Mouse (Mus musculus): ENCODE results near the gene Cfap43.

Cfap43 gene

DNA sequence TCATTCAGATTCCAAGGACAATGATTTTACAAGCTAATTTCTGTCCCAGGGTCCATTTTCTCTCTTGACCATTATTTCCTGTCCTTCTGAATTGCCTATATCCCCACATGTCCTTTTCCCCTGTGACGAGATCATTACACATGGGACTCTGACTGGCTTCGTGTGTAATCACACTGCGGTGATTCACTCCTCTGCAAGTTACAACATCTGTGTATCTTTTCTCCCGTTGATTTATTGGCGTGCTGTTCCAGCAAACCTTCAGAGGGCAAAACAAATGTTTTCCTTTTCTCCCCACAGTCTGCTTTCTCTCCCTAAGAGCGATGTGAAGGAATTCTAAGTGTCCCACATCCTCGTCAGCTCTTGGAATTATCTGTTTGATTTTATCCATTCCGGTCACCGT lies 219.3 kb downstream of the Cfap43 start:
- in situ Hi-C loops (cut with MboI; ENCODE audit: low pct_unique_long_range_greater_than_20kb in 1 of 2, low sequenced_read_pairs in 2 of 2, unreplicated experiment in 1 of 2), result no loop called here

DNA sequence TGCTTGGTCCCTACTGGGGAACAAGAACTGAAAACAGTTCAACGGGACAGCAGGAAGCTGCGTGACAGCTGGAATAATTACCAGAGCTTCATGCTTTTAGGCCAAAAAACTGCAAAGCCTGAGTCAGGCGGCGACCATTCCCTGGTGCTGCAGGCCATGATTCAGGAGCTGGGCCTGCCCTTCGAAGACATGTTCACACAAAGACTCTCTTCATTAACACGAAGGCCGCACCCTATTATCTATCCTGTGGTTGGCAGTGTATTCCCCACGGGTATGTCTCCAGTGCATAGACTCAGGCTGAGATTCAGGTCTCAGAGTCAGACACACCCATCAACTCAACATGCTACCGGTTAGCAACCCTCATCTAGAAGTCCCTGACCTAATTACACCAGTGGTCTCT lies 220.8 kb downstream of the Cfap43 start:
- in situ Hi-C loops (cut with MboI; ENCODE audit: low pct_unique_long_range_greater_than_20kb in 1 of 2, low sequenced_read_pairs in 2 of 2, unreplicated experiment in 1 of 2), result no loop called here

DNA sequence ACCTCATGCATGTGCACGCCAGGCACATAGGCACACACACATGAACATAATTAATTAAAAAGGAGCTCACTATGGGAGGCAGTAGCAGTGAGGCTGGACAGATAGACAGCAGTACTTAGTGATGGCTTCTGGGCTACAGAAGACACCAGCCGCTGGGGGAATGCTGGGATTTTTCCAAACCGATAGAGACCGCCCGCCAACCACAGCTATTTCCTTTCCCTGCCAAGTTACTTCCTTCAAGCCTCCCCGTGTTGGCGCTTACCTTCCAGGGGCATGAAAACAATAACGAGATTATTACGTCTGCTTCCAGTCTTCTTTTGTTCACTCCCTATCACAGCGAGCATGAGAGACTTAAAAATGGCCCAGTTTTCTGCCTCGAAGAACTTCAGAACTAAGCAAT lies 222.0 kb downstream of the Cfap43 start:
- in situ Hi-C loops (cut with MboI; ENCODE audit: low pct_unique_long_range_greater_than_20kb in 1 of 2, low sequenced_read_pairs in 2 of 2, unreplicated experiment in 1 of 2), result no loop called here

DNA sequence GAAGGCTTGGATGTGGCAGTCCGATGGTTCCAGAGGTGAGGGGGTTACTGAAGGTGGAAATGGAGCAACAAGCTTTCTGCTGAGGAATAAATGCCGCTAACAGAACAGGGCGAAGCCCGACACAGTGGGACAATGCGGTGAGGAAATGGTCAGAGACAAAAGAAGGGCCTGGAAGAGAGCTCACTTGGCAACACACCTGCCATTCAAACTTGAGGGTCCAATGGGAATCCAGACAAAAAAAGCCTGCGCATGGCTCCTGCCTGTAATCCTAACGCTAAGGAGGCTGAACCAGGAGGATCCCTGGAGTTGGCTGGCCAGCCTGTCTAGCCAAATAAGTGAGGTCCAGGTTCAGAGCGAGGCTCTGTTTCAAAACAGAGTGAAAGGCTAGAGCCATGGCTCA lies 222.7 kb downstream of the Cfap43 start:
- in situ Hi-C loops (cut with MboI; ENCODE audit: low pct_unique_long_range_greater_than_20kb in 1 of 2, low sequenced_read_pairs in 2 of 2, unreplicated experiment in 1 of 2), result no loop called here

DNA sequence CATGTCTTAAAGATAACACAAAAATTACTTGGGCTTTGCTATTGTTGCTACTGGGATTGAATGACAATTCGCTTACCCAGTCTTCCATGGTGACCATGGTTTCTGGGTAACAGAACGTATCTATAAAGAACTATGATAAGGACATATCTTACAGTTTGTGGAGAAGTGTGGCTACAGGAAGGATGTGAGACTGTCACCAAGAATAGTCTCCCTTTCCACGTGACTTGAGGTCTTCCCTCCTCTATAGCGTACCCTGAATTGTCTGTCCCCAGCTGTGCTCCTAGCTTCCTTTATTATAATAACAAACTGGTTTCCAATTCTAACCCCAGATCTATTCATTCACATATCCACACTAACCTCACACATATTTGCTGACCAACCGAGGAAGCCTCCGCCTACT lies 223.4 kb downstream of the Cfap43 start:
- in situ Hi-C loops (cut with MboI; ENCODE audit: low pct_unique_long_range_greater_than_20kb in 1 of 2, low sequenced_read_pairs in 2 of 2, unreplicated experiment in 1 of 2), result no loop called here

DNA sequence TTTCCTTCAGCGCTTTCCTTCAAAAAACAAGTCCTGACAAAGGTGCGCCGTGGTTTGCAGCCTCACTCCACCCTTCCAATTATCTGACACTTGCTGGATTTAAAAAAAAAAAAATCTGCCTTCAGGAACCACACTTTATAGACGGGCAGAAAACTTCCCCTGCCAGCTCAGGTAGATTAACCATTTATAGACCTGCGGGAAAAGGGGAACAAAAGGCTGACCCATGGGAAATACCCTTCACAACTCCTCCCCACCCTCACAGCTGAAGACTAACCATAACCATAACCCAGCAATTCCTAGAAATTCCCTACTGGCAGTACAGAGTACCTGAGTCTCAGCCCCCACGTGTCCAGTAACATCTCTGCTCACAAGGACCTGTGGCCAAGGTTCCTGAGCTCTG lies 227.1 kb downstream of the Cfap43 start, which contains the start of gene Col17a1:
TSS of gene Col17a1 (minus strand) at position 101 of the 400 bp plus-strand sequence.
- in situ Hi-C loops (cut with MboI; ENCODE audit: low pct_unique_long_range_greater_than_20kb in 1 of 2, low sequenced_read_pairs in 2 of 2, unreplicated experiment in 1 of 2), result no loop called here

- in situ Hi-C loops (cut with MboI; ENCODE audit: low pct_unique_long_range_greater_than_20kb in 1 of 2, low sequenced_read_pairs in 2 of 2, unreplicated experiment in 1 of 2), result no loop called here
These were observed 229.5 kb downstream of the Cfap43 start for GRCm38 (mm10) chr19:47689592-47689991.

Measured in mouse embryonic stem cell (cell line).